Mouse (Mus musculus): Measurements from ENCODE around the gene E2f8. TPM values are rescaled to one million over a fixed set of nuclear protein-coding genes. Genes with fewer than 3 reads are reported as not detected.

Gene E2f8
- polyA plus RNA-seq, 1 experiment from 2014 or later, result 5.5 TPM

GRCm38 (mm10) chr7:48834371-48834970 lies 46.9 kb downstream of the E2f8 start:
- H3K36me3 ChIP-seq (ENCODE audit: insufficient read depth, low read length), result no peaks in the 10 kb centered on the region
- H3K9ac ChIP-seq (ENCODE audit: low read depth, low read length), result no peak overlapping the region
- no peak overlapping the region for H3K4me2 ChIP-seq (ENCODE audit: low read length)
- H3K4me1 ChIP-seq (replicated peaks; ENCODE audit: insufficient read depth, low read length), result no peaks in the 10 kb centered on the region
- DNase-seq (ENCODE audit: low spot score) (no peak), ATAC-seq (replicated peaks; ENCODE audit: low FRiP score, low read depth) (no peak)
- no peaks in the 10 kb centered on the region for H3K27me3 ChIP-seq (ENCODE audit: insufficient read depth, low read length)
- no peak overlapping the region for H3K4me3 ChIP-seq (replicated peaks; ENCODE audit: low read depth, low read length)
- no peak overlapping the region for H3K27ac ChIP-seq
- no peaks in the 10 kb centered on the region for H3K9me3 ChIP-seq (replicated peaks; ENCODE audit: low read length)
- WGBS, result 72% methylated on average over 4 of the region's 4 CpGs
- no peak for TF ChIP-seq CTCF (IDR thresholded peaks at IDR 0.05; ENCODE audit: low read depth)

- H3K27me3 ChIP-seq (ENCODE audit: insufficient read depth, low read length), result no peaks in the 10 kb centered on the region
- no peak overlapping the region for H3K27ac ChIP-seq
- DNase-seq (ENCODE audit: low spot score), result no peak
- no peak overlapping the region for H3K4me3 ChIP-seq (replicated peaks; ENCODE audit: low read depth, low read length)
- H3K4me2 ChIP-seq (ENCODE audit: low read length), result no peak overlapping the region
- H3K9ac ChIP-seq (ENCODE audit: low read depth, low read length), result no peak overlapping the region
- no peaks in the 10 kb centered on the region for H3K4me1 ChIP-seq (replicated peaks; ENCODE audit: insufficient read depth, low read length)
- no peaks in the 10 kb centered on the region for H3K9me3 ChIP-seq (replicated peaks; ENCODE audit: low read length)
- TF ChIP-seq CTCF (IDR thresholded peaks at IDR 0.05; ENCODE audit: low read depth), result no peak
- 90% methylated on average over 1 of the region's 1 CpGs for WGBS
- H3K36me3 ChIP-seq (ENCODE audit: insufficient read depth, low read length), result peaks cover 2% of the 10 kb centered on the region; the same call in 1 of the 2 replicates
- no peak for ATAC-seq (replicated peaks; ENCODE audit: low FRiP score, low read depth)
Observed at GRCm38 (mm10) chr7:48832735-48833134, 48.7 kb downstream of the E2f8 start.

GRCm38 (mm10) chr7:48830395-48830794 lies 51.0 kb downstream of the E2f8 start:
- no peak for ATAC-seq (replicated peaks; ENCODE audit: low FRiP score, low read depth)
- TF ChIP-seq CTCF (IDR thresholded peaks at IDR 0.05; ENCODE audit: low read depth), result no peak
- H3K9ac ChIP-seq (ENCODE audit: low read depth, low read length), result no peak overlapping the region
- 29% methylated on average over 2 of the region's 2 CpGs for WGBS
- H3K27me3 ChIP-seq (ENCODE audit: insufficient read depth, low read length), result no peaks in the 10 kb centered on the region
- no peaks in the 10 kb centered on the region for H3K4me1 ChIP-seq (replicated peaks; ENCODE audit: insufficient read depth, low read length)
- no peak overlapping the region for H3K4me3 ChIP-seq (replicated peaks; ENCODE audit: low read depth, low read length)
- no peak overlapping the region for H3K4me2 ChIP-seq (ENCODE audit: low read length)
- peak; percentile 37 for DNase-seq (ENCODE audit: low spot score)
- no peak overlapping the region for H3K27ac ChIP-seq
- H3K36me3 ChIP-seq (ENCODE audit: insufficient read depth, low read length), result peaks cover 19% of the 10 kb centered on the region; the same call in 1 of the 2 replicates
- no peaks in the 10 kb centered on the region for H3K9me3 ChIP-seq (replicated peaks; ENCODE audit: low read length)

- H3K4me2 ChIP-seq (ENCODE audit: low read length), result no peak overlapping the region
Observed at GRCm38 (mm10) chr7:48829177-48829910, 52.1 kb downstream of the E2f8 start.

GRCm38 (mm10) chr7:48825170-48825569 lies 56.2 kb downstream of the E2f8 start:
- no peaks in the 10 kb centered on the region for H3K4me1 ChIP-seq (replicated peaks; ENCODE audit: insufficient read depth, low read length)
- no peak for ATAC-seq (replicated peaks; ENCODE audit: low FRiP score, low read depth)
- no peak overlapping the region for H3K27ac ChIP-seq
- no peaks in the 10 kb centered on the region for H3K9me3 ChIP-seq (replicated peaks; ENCODE audit: low read length)
- TF ChIP-seq CTCF (IDR thresholded peaks at IDR 0.05; ENCODE audit: low read depth), result no peak
- H3K9ac ChIP-seq (ENCODE audit: low read depth, low read length), result no peak overlapping the region
- WGBS, result 93% methylated on average over 6 of the region's 6 CpGs
- no peaks in the 10 kb centered on the region for H3K27me3 ChIP-seq (ENCODE audit: insufficient read depth, low read length)
- H3K4me3 ChIP-seq (replicated peaks; ENCODE audit: low read depth, low read length), result no peak overlapping the region
- no peak overlapping the region for H3K4me2 ChIP-seq (ENCODE audit: low read length)
- DNase-seq (ENCODE audit: low spot score), result no peak
- H3K36me3 ChIP-seq (ENCODE audit: insufficient read depth, low read length), result peaks cover 51% of the 10 kb centered on the region

More at GRCm38 (mm10) chr7:48829177-48829910, 52.1 kb downstream of the E2f8 start:
- H3K4me3 ChIP-seq (replicated peaks; ENCODE audit: low read depth, low read length), result no peak overlapping the region
- no peak for ATAC-seq (replicated peaks; ENCODE audit: low FRiP score, low read depth)
- no peak overlapping the region for H3K27ac ChIP-seq
- H3K9ac ChIP-seq (ENCODE audit: low read depth, low read length), result no peak overlapping the region
- no peak for TF ChIP-seq CTCF (IDR thresholded peaks at IDR 0.05; ENCODE audit: low read depth)
- DNase-seq (ENCODE audit: low spot score), result no peak
- peaks cover 30% of the 10 kb centered on the region; the same call in 1 of the 2 replicates for H3K36me3 ChIP-seq (ENCODE audit: insufficient read depth, low read length)
- no peaks in the 10 kb centered on the region for H3K9me3 ChIP-seq (replicated peaks; ENCODE audit: low read length)
- no peaks in the 10 kb centered on the region for H3K27me3 ChIP-seq (ENCODE audit: insufficient read depth, low read length)
- 57% methylated on average over 5 of the region's 5 CpGs for WGBS
- H3K4me1 ChIP-seq (replicated peaks; ENCODE audit: insufficient read depth, low read length), result no peaks in the 10 kb centered on the region

- Histone ChIP-seq H3K27ac (no peak overlapping the region), H3K4me3 (replicated peaks; ENCODE audit: low read depth, low read length) (no peak overlapping the region), H3K27me3 (ENCODE audit: insufficient read depth, low read length) (no peaks in the 10 kb centered on the region), H3K9me3 (replicated peaks; ENCODE audit: low read length) (no peaks in the 10 kb centered on the region), H3K4me2 (ENCODE audit: low read length) (no peak overlapping the region), H3K4me1 (replicated peaks; ENCODE audit: insufficient read depth, low read length) (no peaks in the 10 kb centered on the region), H3K36me3 (ENCODE audit: insufficient read depth, low read length) (peaks cover 54% of the 10 kb centered on the region), H3K9ac (ENCODE audit: low read depth, low read length) (no peak overlapping the region)
- no peak for DNase-seq (ENCODE audit: low spot score)
- ATAC-seq (replicated peaks; ENCODE audit: low FRiP score, low read depth), result no peak
- TF ChIP-seq CTCF (IDR thresholded peaks at IDR 0.05; ENCODE audit: low read depth), result no peak
- WGBS, result 94% methylated on average over 1 of the region's 1 CpGs
Observed at GRCm38 (mm10) chr7:48824671-48825070, 56.7 kb downstream of the E2f8 start.
